Mouse (Mus musculus) embryonic facial prominence, embryonic 11.5 days (tissue): ENCODE measurements around the gene D5Ertd579e. TPM values are rescaled to one million over a fixed set of nuclear protein-coding genes. Genes with fewer than 3 reads are reported as not detected.

Experiments
- ATAC-seq: fragments of 200-750 bp; cut with Nextera tagmentation; replicated peaks from 2 replicates; pipeline ENCODE4 v1.8.0; 2017; ENCODE audit warnings: low read depth; ENCODE audit not compliant: insufficient number of reproducible peaks, low FRiP score, low TSS enrichment
- DNase-seq: peaks from one replicate; pipeline ENCODE4 v3.0.0-alpha.2; 2015; ENCODE audit warnings: low spot score
- H3K27ac ChIP-seq: fragments of 300-500 bp; sonication (generic); replicated peaks from 2 replicates; pipeline ENCODE4 v1.5.1; 2014; ENCODE audit warnings: mild to moderate bottlenecking, low read depth, low read length, control low read depth
- H3K27me3 ChIP-seq: fragments of 300-500 bp; sonication (generic); 2 replicates; pipeline ENCODE4 v1.6.1; 2014; ENCODE audit warnings: mild to moderate bottlenecking, low read length, moderate library complexity, mixed read lengths; ENCODE audit not compliant: control insufficient read depth, insufficient read depth
- H3K36me3 ChIP-seq: fragments of 300-500 bp; sonication (generic); replicated peaks from 2 replicates; pipeline ENCODE4 v1.6.1; 2014; ENCODE audit warnings: low read depth, mild to moderate bottlenecking, low read length, moderate library complexity, mixed read lengths; ENCODE audit not compliant: control insufficient read depth, insufficient read depth
- H3K4me1 ChIP-seq: fragments of 300-500 bp; sonication (generic); 2 replicates; pipeline ENCODE4 v1.6.1; 2014; ENCODE audit warnings: low read length, mixed read lengths; ENCODE audit not compliant: control insufficient read depth, insufficient read depth
- H3K4me2 ChIP-seq: fragments of 300-500 bp; sonication (generic); 2 replicates; pipeline ENCODE4 v1.6.1; 2014; ENCODE audit warnings: low read depth, mild to moderate bottlenecking, control low read depth, low read length, moderate library complexity
- H3K4me3 ChIP-seq: fragments of 300-500 bp; sonication (generic); 2 replicates; pipeline ENCODE4 v1.5.1; 2014; ENCODE audit warnings: low read depth, low read length, control low read depth
- H3K9ac ChIP-seq: fragments of 300-500 bp; sonication (generic); replicated peaks from 2 replicates; pipeline ENCODE4 v1.6.1; 2014; ENCODE audit warnings: mild to moderate bottlenecking, control low read depth, low read length
- H3K9me3 ChIP-seq: fragments of 300-500 bp; sonication (generic); replicated peaks from 2 replicates; pipeline ENCODE4 v1.6.1; 2016; ENCODE audit warnings: mild to moderate bottlenecking, low read length, inconsistent platforms, mixed read lengths; ENCODE audit not compliant: control insufficient read depth
- WGBS: fragments of 180-500 bp; shearing (Covaris S2); extraction: QIAGEN DNeasy Blood & Tissue Kit; methylation state at CpG from one replicate; pipeline ENCODE4 v1.1.7; 2014; 5-methylcytosine and 5-hydroxymethylcytosine counted together
- polyA plus RNA-seq: library from polyadenylated mRNA; unstranded; fragments of >200 nt; fragmentation: Nextera tagmentation; extraction: Ambion mirVana; gene quantifications from 2 replicates; pipeline ENCODE4 v1.2.1, GENCODE M21; 2014

D5Ertd579e gene
- polyA plus RNA-seq, 1 experiment from 2014 or later: 28.6 TPM

- no peak overlapping the region for H3K4me2 ChIP-seq
- H3K27me3 ChIP-seq: no peaks in the 10 kb centered on the region
- no peaks in the 10 kb centered on the region for H3K4me1 ChIP-seq
- H3K9ac ChIP-seq: no peak overlapping the region
- H3K4me3 ChIP-seq: no peak overlapping the region
- H3K36me3 ChIP-seq: no peaks in the 10 kb centered on the region
- ATAC-seq (no peak), DNase-seq (no peak)
- no peaks in the 10 kb centered on the region for H3K9me3 ChIP-seq
- no peak overlapping the region for H3K27ac ChIP-seq
- 81% methylated on average over 5 of the region's 5 CpGs for WGBS
Observed at GRCm38 (mm10) chr5:36559106-36559505, 136.7 kb downstream of the D5Ertd579e start.

DNA sequence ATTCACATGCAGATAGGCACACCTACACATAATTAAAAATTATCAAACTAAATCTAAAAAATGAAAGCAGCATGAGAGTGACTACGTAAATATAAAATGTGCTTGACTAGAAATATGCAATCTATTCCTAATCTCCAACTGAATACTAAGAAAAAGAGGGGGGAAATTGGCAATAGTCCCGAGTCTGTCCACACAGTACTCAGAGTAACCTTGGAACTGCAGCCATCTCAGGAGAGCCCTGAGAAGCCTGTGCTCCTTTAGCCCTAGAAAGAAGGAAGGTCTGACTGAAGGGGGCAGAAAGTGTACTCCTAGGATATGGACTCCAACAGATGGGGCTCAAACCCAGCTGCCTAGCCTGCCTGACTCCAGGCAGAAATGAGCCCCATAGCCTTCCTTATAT is 137.3 kb downstream of the D5Ertd579e start:
- Histone ChIP-seq H3K27me3 (no peaks in the 10 kb centered on the region), H3K9ac (no peak overlapping the region), H3K9me3 (no peaks in the 10 kb centered on the region), H3K4me3 (no peak overlapping the region), H3K4me2 (no peak overlapping the region), H3K36me3 (no peaks in the 10 kb centered on the region), H3K27ac (no peak overlapping the region), H3K4me1 (no peaks in the 10 kb centered on the region)
- 88% methylated on average over 2 of the region's 2 CpGs for WGBS
- ATAC-seq (no peak), DNase-seq (no peak)

DNA sequence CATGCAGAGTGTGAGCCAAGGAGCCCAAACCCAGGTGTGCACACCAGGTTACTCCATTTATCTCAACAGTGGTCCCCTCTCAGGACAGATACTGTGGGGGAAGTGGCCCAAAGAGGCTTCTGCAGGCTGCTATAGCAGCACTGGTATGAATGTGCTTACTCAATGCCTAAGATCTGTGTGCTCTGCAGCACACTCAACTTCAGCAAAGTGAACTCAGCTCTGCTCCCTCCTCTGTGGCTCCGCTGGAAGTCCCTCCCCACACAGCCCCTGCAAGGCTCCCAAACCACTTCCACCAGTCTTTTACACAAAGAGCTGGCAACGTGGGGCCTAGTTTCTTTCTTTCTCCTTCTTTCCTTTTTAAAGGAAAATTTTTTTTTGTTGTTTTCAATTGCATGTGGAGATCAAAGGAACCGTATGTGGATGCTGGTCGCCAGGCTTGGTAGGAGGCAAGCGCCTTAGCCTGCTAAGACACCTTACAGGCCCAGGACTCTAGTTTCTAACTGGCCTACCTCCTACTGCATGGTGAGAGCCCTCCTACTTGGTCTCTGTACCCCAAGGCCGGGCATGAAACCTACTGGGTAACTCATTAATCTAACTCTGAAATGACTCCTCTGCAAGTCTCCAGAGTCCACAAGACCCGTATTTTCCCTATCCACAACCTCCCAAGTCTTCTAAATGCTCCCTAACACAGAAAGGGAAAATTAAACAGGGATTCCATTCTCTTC is 138.1 kb downstream of the D5Ertd579e start:
- DNase-seq (no peak), ATAC-seq (no peak)
- H3K9ac ChIP-seq: no peak overlapping the region
- H3K36me3 ChIP-seq: no peaks in the 10 kb centered on the region
- H3K4me2 ChIP-seq: no peak overlapping the region
- H3K27ac ChIP-seq: no peak overlapping the region
- H3K4me3 ChIP-seq: no peak overlapping the region
- WGBS: 51% methylated on average over 7 of the region's 7 CpGs
- no peaks in the 10 kb centered on the region for H3K9me3 ChIP-seq
- no peaks in the 10 kb centered on the region for H3K27me3 ChIP-seq
- H3K4me1 ChIP-seq: no peaks in the 10 kb centered on the region

DNA sequence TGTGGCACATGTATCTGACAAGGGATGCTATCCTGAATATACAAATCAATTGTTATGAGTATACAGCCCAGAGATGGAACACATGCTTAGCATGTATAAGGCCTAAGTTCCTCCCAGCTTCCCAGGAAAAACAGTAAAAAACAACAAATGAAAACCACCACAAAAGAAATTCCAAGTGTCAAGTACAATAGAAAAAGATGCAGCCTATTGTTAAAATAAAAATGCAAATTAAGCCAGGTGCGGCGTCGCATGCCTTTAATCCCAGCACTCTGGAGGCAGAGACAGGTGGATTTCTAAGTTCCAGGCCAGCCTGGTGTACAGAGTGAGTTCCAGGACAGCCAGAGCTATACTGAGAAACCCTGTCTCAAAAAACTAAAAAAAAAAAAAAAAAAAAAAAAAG is 138.9 kb downstream of the D5Ertd579e start:
- 81% methylated on average over 3 of the region's 3 CpGs for WGBS
- Histone ChIP-seq H3K9me3 (no peaks in the 10 kb centered on the region), H3K27ac (no peak overlapping the region), H3K4me1 (no peaks in the 10 kb centered on the region), H3K36me3 (no peaks in the 10 kb centered on the region), H3K9ac (no peak overlapping the region), H3K4me3 (no peak overlapping the region), H3K4me2 (no peak overlapping the region), H3K27me3 (no peaks in the 10 kb centered on the region)
- ATAC-seq (no peak), DNase-seq (no peak)

GRCm38 (mm10) chr5:36556289-36556688 is 139.5 kb downstream of the D5Ertd579e start:
- H3K27ac ChIP-seq: no peak overlapping the region
- H3K9me3 ChIP-seq: no peaks in the 10 kb centered on the region
- H3K4me2 ChIP-seq: no peak overlapping the region
- no peak overlapping the region for H3K9ac ChIP-seq
- no peaks in the 10 kb centered on the region for H3K4me1 ChIP-seq
- no peaks in the 10 kb centered on the region for H3K36me3 ChIP-seq
- no peak for DNase-seq
- no peaks in the 10 kb centered on the region for H3K27me3 ChIP-seq
- 78% methylated on average over 4 of the region's 4 CpGs for WGBS
- no peak overlapping the region for H3K4me3 ChIP-seq
- ATAC-seq: no peak

DNA sequence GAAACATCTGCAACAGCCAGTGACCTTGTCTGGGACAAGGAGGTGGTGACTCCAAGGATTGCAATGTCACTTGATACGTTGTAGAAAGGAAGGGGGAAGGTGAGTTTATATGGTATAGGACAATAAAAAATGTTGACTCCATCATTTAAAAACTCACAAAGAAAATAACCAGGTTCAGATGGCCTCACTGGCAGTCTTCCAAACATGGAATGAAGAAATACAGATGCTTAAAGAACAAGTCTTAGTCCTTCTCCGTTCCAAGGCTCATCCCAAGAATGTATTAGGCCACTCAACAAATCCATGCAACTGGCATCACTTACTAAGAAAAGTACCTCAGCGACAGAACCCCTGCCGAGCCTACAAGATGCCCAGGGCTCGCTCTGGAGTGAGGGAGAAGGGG is 141.3 kb downstream of the D5Ertd579e start:
- no peak overlapping the region for H3K4me2 ChIP-seq
- no peaks in the 10 kb centered on the region for H3K36me3 ChIP-seq
- ATAC-seq (no peak), DNase-seq (no peak)
- no peak overlapping the region for H3K4me3 ChIP-seq
- no peak overlapping the region for H3K9ac ChIP-seq
- H3K9me3 ChIP-seq: no peaks in the 10 kb centered on the region
- H3K27me3 ChIP-seq: no peaks in the 10 kb centered on the region
- no peak overlapping the region for H3K27ac ChIP-seq
- WGBS: 69% methylated on average over 5 of the region's 5 CpGs
- no peaks in the 10 kb centered on the region for H3K4me1 ChIP-seq

DNA sequence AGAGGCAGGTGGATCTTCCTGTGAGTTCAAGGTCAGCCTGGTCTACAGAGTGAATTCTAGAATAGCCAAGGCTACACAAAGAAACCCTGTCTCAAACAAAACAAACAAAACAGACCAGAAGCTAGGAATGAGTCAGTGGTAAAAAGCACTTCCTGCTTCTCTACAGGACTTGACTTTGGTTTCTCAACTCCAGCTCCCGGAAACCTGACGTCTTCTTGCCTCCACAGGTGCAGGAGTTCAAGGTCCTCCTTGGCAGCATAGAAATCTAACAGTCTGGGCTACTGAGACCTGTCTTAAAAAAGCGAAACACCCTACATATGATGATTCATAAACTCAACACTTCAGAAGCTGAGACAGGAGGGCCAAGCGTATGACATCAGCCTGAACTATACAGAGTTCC is 141.9 kb downstream of the D5Ertd579e start:
- WGBS: 92% methylated on average over 4 of the region's 4 CpGs
- H3K4me3 ChIP-seq: no peak overlapping the region

DNA sequence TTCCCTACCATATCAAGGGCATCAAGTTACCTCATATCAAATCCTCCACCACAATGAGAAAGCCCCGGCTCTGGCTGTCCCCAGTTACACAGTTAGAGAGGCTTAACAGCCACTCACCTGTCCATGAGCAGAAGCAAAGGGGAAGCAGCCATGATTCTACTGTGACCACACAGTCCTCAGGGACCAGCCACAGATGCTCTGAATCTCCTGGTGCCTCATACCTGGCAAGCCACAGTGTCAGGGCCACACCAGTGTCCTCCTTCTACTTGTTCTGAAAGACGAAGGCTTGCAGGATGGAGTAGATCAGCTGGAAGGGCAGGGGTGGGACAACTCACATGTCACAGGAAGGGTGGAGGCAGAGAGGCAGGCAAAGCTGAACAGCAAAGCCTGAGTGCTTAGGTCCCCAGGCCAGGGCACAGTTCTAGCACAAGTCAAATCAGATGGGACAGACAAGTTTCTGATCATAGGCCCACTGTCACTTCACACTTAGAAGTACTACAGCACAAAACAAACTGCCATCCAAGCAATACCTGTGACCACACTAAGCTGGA is 142.7 kb downstream of the D5Ertd579e start:
- no peaks in the 10 kb centered on the region for H3K9me3 ChIP-seq
- H3K4me1 ChIP-seq: no peaks in the 10 kb centered on the region
- no peak overlapping the region for H3K27ac ChIP-seq
- H3K36me3 ChIP-seq: no peaks in the 10 kb centered on the region
- H3K4me2 ChIP-seq: no peak overlapping the region
- ATAC-seq (no peak), DNase-seq (no peak)
- H3K27me3 ChIP-seq: no peaks in the 10 kb centered on the region
- H3K9ac ChIP-seq: no peak overlapping the region
- WGBS: 59% methylated on average over 2 of the region's 2 CpGs
- no peak overlapping the region for H3K4me3 ChIP-seq

More for the DNA sequence above, 141.9 kb downstream of the D5Ertd579e start:
- Histone ChIP-seq H3K4me1 (no peaks in the 10 kb centered on the region), H3K27me3 (no peaks in the 10 kb centered on the region), H3K9me3 (no peaks in the 10 kb centered on the region), H3K9ac (no peak overlapping the region), H3K36me3 (no peaks in the 10 kb centered on the region), H3K4me2 (no peak overlapping the region), H3K27ac (no peak overlapping the region)
- DNase-seq (no peak), ATAC-seq (no peak)
